Mouse (Mus musculus) MEL (cell line): ENCODE results near the gene Ccdc3.

Source experiments
- CTCF ChIP-seq, 3 experiments: IDR thresholded peaks in 2 of 3; conservative IDR thresholded peaks in 1 of 3; 2 replicates each; pipeline ENCODE4 v1.5.1; 2011 to 2012; ENCODE audit warnings: low read length in 3 of 3, low read depth in 2 of 3, mild to moderate bottlenecking in 2 of 3, improper control_type of control experiment in 1 of 3, inconsistent platforms in 1 of 3, mixed read lengths in 1 of 3, moderate library complexity in 1 of 3; ENCODE audit not compliant: control insufficient read depth in 1 of 3, insufficient read depth in 1 of 3, poor library complexity in 1 of 3, severe bottlenecking in 1 of 3
- E2F4 ChIP-seq: IDR thresholded peaks from 2 replicates; pipeline ENCODE4 v1.6.1; 2011; ENCODE audit warnings: low read depth, low read length, improper control_type of control experiment, borderline replicate concordance
- EP300 ChIP-seq, 2 experiments: IDR thresholded peaks; 2 replicates each; pipeline ENCODE4 v1.6.1; 2011; ENCODE audit warnings: improper control_type of control experiment in 2 of 2, low read length in 2 of 2, low read depth in 1 of 2, mild to moderate bottlenecking in 1 of 2
- GATA1 ChIP-seq: IDR thresholded peaks from 2 replicates; pipeline ENCODE4 v1.6.1; 2011; ENCODE audit warnings: low read depth, low read length, improper control_type of control experiment
- MXI1 ChIP-seq: IDR thresholded peaks from 2 replicates; pipeline ENCODE4 v1.6.1; 2011; ENCODE audit warnings: mild to moderate bottlenecking, low read depth, low read length, improper control_type of control experiment
- NELFE ChIP-seq: IDR thresholded peaks from 2 replicates; pipeline ENCODE4 v1.6.1; 2011; ENCODE audit warnings: low read depth, low read length, improper control_type of control experiment
- POLR2A ChIP-seq, 2 experiments: IDR thresholded peaks; 2 replicates each; pipeline ENCODE4 v1.6.1; 2011 to 2012; ENCODE audit warnings: low read length in 2 of 2, mild to moderate bottlenecking in 2 of 2, control low read depth in 1 of 2, improper control_type of control experiment in 1 of 2, low read depth in 1 of 2, moderate library complexity in 1 of 2; ENCODE audit not compliant: control insufficient read depth in 1 of 2, insufficient read depth in 1 of 2, poor library complexity in 1 of 2
- USF1 ChIP-seq: IDR thresholded peaks from 2 replicates; pipeline ENCODE4 v1.6.1; 2014; ENCODE audit warnings: low read depth, mild to moderate bottlenecking, inconsistent platforms, low read length, improper control_type of control experiment, moderate library complexity

- TF ChIP-seq NELFE, result no peak
- TF ChIP-seq EP300 (IDR thresholded peaks at IDR 0.05; ENCODE audit: low read depth in 1 of 2, low read length in 2 of 2), result no peak
- TF ChIP-seq POLR2A (IDR thresholded peaks at IDR 0.05; ENCODE audit: control insufficient read depth in 1 of 2, insufficient read depth in 1 of 2, low read depth in 1 of 2, low read length in 2 of 2, poor library complexity in 1 of 2), result no peak
- TF ChIP-seq E2F4, result no peak
- no peak for TF ChIP-seq CTCF (IDR thresholded peaks at IDR 0.05 in 2 of 3, conservative IDR thresholded peaks at IDR 0.05 in 1 of 3; ENCODE audit: control insufficient read depth in 1 of 3, insufficient read depth in 1 of 3, low read depth in 2 of 3, low read length in 3 of 3, poor library complexity in 1 of 3, severe bottlenecking in 1 of 3)
- no peak for TF ChIP-seq MXI1
- TF ChIP-seq GATA1, result no peak
- no peak for TF ChIP-seq USF1
These were observed 77.8 kb downstream of the Ccdc3 start for GRCm38 (mm10) chr2:5215252-5215815.
